Mouse (Mus musculus): ENCODE results near the gene Patl1. TPM values are rescaled to one million over a fixed set of nuclear protein-coding genes. Genes with fewer than 3 reads are reported as not detected.
"Not testable (repeated sequence)": the region's sequence is repeated elsewhere in the genome, so short reads cannot be mapped to it uniquely, and the experiment has no call there.

Patl1 gene
- polyA plus RNA-seq, 1 experiment = 16.6 TPM

GRCm38 (mm10) chr19:11954206-11954605 lies 42.0 kb downstream of the Patl1 start:
- H3K27ac ChIP-seq (replicated peaks; ENCODE audit: low read depth, low read length) = no peak overlapping the region
- no peak overlapping the region for H3K4me3 ChIP-seq (ENCODE audit: insufficient read depth, low read depth, low read length)
- H3K4me1 ChIP-seq (ENCODE audit: control insufficient read depth, insufficient read depth, insufficient read length, low read length) = no peaks in the 10 kb centered on the region; the same call in 1 of the 2 replicates

DNA sequence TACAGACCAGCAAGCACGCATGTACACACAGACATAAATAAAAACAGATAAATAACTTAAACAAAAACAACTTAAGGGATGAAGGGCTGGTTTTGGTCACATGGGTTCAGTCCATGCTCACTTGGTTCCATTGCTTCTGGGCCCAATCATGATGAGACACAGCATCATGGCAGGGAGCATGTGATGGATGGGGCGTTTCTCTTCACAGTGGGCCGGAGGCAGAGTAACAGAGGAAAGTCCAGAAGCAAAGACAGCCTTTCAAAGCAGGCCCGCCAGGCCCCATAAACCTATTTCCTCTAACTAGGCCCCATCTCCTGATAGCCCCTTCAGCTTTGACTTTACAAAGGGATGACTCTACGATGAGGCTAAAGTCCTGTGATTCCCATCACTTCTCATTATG lies 44.4 kb downstream of the Patl1 start:
- no peak overlapping the region for H3K27ac ChIP-seq (replicated peaks; ENCODE audit: low read depth, low read length)
- H3K4me1 ChIP-seq (ENCODE audit: control insufficient read depth, insufficient read depth, insufficient read length, low read length) = no peaks in the 10 kb centered on the region; the same call in 1 of the 2 replicates
- no peak overlapping the region for H3K4me3 ChIP-seq (ENCODE audit: insufficient read depth, low read depth, low read length)

GRCm38 (mm10) chr19:11957396-11957795 lies 45.2 kb downstream of the Patl1 start:
- Histone ChIP-seq H3K4me3 (ENCODE audit: insufficient read depth, low read depth, low read length) (no peak overlapping the region), H3K4me1 (ENCODE audit: control insufficient read depth, insufficient read depth, insufficient read length, low read length) (no peaks in the 10 kb centered on the region; the same call in 1 of the 2 replicates), H3K27ac (replicated peaks; ENCODE audit: low read depth, low read length) (no peak overlapping the region)

DNA sequence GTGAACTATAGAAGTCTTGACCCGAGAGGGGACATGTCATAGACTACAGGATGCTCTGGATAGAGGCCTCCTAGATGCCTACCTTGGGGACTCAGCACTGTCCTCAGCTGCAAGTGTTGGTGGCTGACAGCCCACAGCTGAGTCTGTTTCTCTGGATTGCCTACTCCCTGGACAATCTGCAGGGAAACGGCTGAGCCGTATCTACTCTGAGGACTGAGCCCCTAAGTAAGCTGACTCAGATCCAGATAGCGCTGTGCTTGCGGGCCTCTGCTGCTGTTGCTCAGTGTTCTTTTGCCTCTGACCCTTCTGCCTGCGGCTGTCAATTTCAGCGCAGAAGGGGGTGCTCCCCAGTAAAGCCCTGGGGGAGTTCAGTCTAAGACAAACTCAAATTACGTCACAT lies 45.6 kb downstream of the Patl1 start:
- H3K4me1 ChIP-seq (ENCODE audit: control insufficient read depth, insufficient read depth, insufficient read length, low read length) = no peaks in the 10 kb centered on the region; the same call in 1 of the 2 replicates
- no peak overlapping the region for H3K27ac ChIP-seq (replicated peaks; ENCODE audit: low read depth, low read length)
- H3K4me3 ChIP-seq (ENCODE audit: insufficient read depth, low read depth, low read length) = no peak overlapping the region

- Histone ChIP-seq H3K4me1 (ENCODE audit: control insufficient read depth, insufficient read depth, insufficient read length, low read length) (peaks cover 3% of the 10 kb centered on the region; the same call in 1 of the 2 replicates), H3K27ac (replicated peaks; ENCODE audit: low read depth, low read length) (no peak overlapping the region), H3K4me3 (ENCODE audit: insufficient read depth, low read depth, low read length) (no peak overlapping the region)
These were observed 52.1 kb downstream of the Patl1 start for GRCm38 (mm10) chr19:11964266-11964665.

GRCm38 (mm10) chr19:11965023-11965942 lies 53.1 kb downstream of the Patl1 start, which contains the start of gene Osbp:
Gene Osbp (plus strand): TSS chr19:11965941.
- Histone ChIP-seq H3K4me3 (ENCODE audit: insufficient read depth, low read depth, low read length) (peak within 1 kb of the TSS; percentile 90), H3K27ac (replicated peaks; ENCODE audit: low read depth, low read length) (peak within 1 kb of the TSS; percentile 22; the same call in 1 of the 2 replicates), H3K4me1 (ENCODE audit: control insufficient read depth, insufficient read depth, insufficient read length, low read length) (peaks cover 5% of the 10 kb centered on the region; the same call in 1 of the 2 replicates)

- no peak overlapping the region for H3K27ac ChIP-seq (replicated peaks; ENCODE audit: low read depth, low read length)
- peak overlapping the region; percentile 90 for H3K4me3 ChIP-seq (ENCODE audit: insufficient read depth, low read depth, low read length)
- H3K4me1 ChIP-seq (ENCODE audit: control insufficient read depth, insufficient read depth, insufficient read length, low read length) = peaks cover 5% of the 10 kb centered on the region; the same call in 1 of the 2 replicates
These were observed 54.0 kb downstream of the Patl1 start for GRCm38 (mm10) chr19:11966201-11966636.

DNA sequence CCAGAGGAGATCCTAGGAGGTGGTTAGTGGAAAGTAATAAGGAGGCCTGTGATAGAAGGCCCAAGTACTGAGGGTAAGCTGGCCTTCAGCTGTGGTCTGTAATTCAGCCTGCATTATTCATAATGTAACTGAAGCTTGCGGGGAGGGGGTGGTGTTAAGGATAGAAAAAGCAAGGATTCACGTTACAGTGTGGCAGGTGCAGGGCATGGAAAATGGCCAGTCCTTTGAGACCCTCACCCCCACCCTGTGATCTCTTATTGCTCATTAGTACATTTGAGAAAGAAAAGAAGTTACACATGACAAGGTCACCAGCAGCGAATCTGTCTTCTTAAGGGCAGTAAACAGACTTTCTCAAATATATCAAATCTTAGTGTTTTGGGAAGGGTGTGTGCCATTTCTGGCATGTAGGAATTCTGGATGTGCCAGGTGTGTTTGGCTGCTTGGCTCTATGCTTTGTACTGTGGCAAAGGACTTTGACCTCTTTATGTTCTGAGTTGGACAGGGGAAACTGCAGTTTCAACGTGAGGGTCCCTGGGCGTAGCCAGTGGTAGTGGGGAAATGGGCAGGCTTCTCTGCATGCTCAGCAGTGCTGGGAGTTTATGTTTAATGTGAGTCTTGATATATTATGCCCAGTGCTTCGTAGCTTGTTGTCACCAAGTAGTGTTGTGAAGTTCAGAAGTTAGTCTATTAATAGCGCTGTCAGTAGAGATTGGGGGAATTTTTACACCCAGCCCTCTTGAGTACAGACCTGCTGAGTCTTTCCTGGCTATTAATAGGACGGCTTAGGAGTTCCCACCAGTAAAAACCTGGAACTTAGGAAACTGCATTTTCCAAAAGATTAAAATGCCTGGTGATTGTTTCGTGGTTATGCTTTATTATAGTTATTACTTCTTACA lies 57.2 kb downstream of the Patl1 start:
- Histone ChIP-seq H3K4me1 (ENCODE audit: control insufficient read depth, insufficient read depth, insufficient read length, low read length) (peaks cover 5% of the 10 kb centered on the region; the same call in 1 of the 2 replicates), H3K4me3 (ENCODE audit: insufficient read depth, low read depth, low read length) (no peak overlapping the region), H3K27ac (replicated peaks; ENCODE audit: low read depth, low read length) (no peak overlapping the region; the same call in 1 of the 2 replicates)

- Histone ChIP-seq H3K4me3 (ENCODE audit: insufficient read depth, low read depth, low read length) (no peak overlapping the region), H3K27ac (replicated peaks; ENCODE audit: low read depth, low read length) (no peak overlapping the region), H3K4me1 (ENCODE audit: control insufficient read depth, insufficient read depth, insufficient read length, low read length) (peaks cover 2% of the 10 kb centered on the region; the same call in 1 of the 2 replicates)
These were observed 61.5 kb downstream of the Patl1 start for GRCm38 (mm10) chr19:11973511-11974222.

- Histone ChIP-seq H3K4me3 (ENCODE audit: insufficient read depth, low read depth, low read length) (no peak overlapping the region), H3K27ac (replicated peaks; ENCODE audit: low read depth, low read length) (no peak overlapping the region), H3K4me1 (ENCODE audit: control insufficient read depth, insufficient read depth, insufficient read length, low read length) (peaks cover 2% of the 10 kb centered on the region; the same call in 1 of the 2 replicates)
These were observed 62.0 kb downstream of the Patl1 start for GRCm38 (mm10) chr19:11974223-11974540.

GRCm38 (mm10) chr19:11975683-11976082 lies 63.5 kb downstream of the Patl1 start:
- no peak overlapping the region for H3K27ac ChIP-seq (replicated peaks; ENCODE audit: low read depth, low read length)
- no peak overlapping the region for H3K4me3 ChIP-seq (ENCODE audit: insufficient read depth, low read depth, low read length)
- H3K4me1 ChIP-seq (ENCODE audit: control insufficient read depth, insufficient read depth, insufficient read length, low read length) = no peaks in the 10 kb centered on the region

DNA sequence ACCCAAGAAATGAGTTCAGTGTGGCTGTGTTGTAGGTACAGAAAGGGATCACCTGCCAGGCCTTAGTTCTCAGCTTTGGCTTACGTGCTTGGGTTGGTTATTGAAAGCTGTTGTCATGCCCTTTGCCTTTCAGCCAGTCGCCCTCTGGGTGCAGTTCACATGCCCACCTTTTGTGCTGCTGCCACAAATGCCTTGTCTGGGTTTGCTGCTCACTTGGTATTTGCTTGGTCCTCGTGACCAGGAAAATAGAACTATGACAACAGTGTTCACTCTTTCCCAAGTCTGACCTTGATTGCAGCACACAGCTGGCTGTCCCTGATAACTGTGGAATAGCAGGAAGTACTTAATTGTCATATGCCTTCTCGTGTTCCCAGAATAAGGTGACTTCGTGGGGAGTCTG lies 65.2 kb downstream of the Patl1 start:
- Histone ChIP-seq H3K4me3 (ENCODE audit: insufficient read depth, low read depth, low read length) (no peak overlapping the region), H3K4me1 (ENCODE audit: control insufficient read depth, insufficient read depth, insufficient read length, low read length) (no peaks in the 10 kb centered on the region), H3K27ac (replicated peaks; ENCODE audit: low read depth, low read length) (no peak overlapping the region)

DNA sequence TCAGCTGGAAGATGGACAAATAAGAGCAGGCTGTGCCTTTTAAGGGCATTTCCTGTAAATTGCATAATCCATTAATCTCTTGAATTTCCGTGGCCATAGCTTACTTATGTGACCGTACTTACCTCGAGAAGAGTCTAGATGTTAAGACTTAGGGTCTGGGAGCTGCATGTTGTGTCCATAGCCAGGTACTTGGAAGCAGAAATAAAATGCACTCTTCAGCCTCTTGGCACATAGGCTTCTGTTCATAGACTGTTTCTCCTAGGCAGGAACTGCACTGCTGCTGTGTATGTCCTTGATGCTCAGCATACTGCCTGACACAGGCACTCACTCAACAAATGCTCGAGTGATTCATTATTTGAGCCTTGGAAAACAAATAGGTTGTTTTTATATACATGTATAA lies 68.3 kb downstream of the Patl1 start:
- no peak overlapping the region for H3K4me3 ChIP-seq (ENCODE audit: insufficient read depth, low read depth, low read length)
- H3K4me1 ChIP-seq (ENCODE audit: control insufficient read depth, insufficient read depth, insufficient read length, low read length) = no peaks in the 10 kb centered on the region
- H3K27ac ChIP-seq (replicated peaks; ENCODE audit: low read depth, low read length) = no peak overlapping the region

DNA sequence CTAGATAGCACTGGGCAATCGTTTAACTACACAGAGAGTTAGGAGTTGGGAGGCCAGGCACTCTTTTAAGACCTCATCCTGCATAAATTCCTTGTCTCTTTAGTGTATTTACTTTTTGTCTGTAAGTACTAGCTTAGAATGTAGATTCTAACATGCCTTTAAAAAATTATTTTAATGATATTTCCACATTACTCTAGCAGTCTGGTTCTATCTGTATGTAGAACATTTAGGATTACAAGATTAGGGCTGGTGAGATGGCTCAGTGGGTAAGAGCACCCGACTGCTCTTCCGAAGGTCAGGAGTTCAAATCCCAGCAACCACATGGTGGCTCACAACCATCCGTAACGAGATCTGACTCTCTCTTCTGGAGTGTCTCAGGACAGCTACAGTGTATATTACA lies 72.4 kb downstream of the Patl1 start:
- H3K4me1 ChIP-seq (ENCODE audit: control insufficient read depth, insufficient read depth, insufficient read length, low read length); H3K4me3 ChIP-seq (ENCODE audit: insufficient read depth, low read depth, low read length); H3K27ac ChIP-seq (replicated peaks; ENCODE audit: low read depth, low read length): not testable (repeated sequence)
